In the genomic region with DNA sequence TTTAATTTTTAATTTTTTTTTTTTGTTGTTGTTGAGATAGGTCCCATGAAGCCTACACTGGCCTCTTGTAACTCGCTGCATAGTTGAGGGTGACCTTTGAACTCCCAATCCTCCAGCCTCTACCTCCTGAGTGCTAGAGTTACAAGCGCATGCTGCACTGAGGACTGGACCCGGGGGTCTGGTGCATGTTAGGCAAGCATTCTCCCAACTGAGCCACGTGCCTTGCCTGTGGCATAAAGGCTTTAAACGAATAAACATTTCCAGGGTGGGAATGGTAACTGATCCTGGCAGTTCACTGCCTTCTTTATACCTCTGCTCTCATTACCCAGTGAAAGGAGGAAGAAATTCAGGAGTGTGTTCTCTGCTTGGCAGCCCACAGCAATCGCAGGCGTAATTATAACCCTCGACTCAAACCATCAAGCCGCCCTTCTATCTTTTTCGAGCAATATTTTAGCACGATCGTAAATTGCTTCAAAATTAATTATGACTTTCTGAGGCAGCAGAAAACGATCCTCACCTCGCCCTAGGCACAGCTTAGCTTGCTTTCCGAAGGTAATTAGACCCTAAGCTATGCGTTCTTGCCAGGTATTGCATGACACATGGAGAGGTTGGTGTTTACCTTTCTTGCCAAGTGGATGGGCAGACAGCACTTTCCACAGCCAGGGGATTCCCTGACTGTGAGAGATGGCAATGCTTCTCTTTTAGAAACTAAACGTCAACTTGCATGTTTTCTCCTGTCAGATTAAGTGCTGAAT, we compare ENCODE assay signal across 14 mouse cellular contexts.
DNase-seq lines count a peak whose midpoint lies in the region; ATAC-seq and TF ChIP-seq lines count a peak whose summit lies in the region.
"Had no signal": no experiment of that assay in that cellular context is flagged by ENCODE, and none has a peak within 500 bp of the region (broad histone marks: within the 10 kb centered on the region; RNA-seq: fewer than 3 reads in every experiment).

No protein-coding gene starts in this region.

- no peaks in the 10 kb centered on the region for H3K9me3 ChIP-seq in forebrain, postnatal 0 days (ENCODE audit: low read length)
- no peaks in the 10 kb centered on the region for H3K9me3 ChIP-seq in forebrain, embryonic 11.5 days (ENCODE audit: control insufficient read depth, low read length)
- no peaks in the 10 kb centered on the region for H3K9me3 ChIP-seq in kidney, postnatal 0 days (replicated peaks; ENCODE audit: low read length)
- no peaks in the 10 kb centered on the region for H3K9me3 ChIP-seq in embryonic facial prominence, embryonic 11.5 days (replicated peaks; ENCODE audit: control insufficient read depth, low read length)
- H3K9me3 ChIP-seq in limb, embryonic 14.5 days (ENCODE audit: control insufficient read depth, low read length) = no peaks in the 10 kb centered on the region
- H3K9me3 ChIP-seq in intestine, embryonic 15.5 days = no peaks in the 10 kb centered on the region
- H3K9me3 ChIP-seq: heart, embryonic 15.5 days; megakaryocyte, embryonic 14.5 days had no signal

- ATAC-seq in forebrain, postnatal 0 days = peak; percentile 32; the same call in 1 of the 2 replicates
- no peak for ATAC-seq in forebrain, embryonic 11.5 days (replicated peaks; ENCODE audit: low FRiP score)
- no peak; the same call in 1 of the 2 replicates for ATAC-seq in kidney, postnatal 0 days (replicated peaks; ENCODE audit: low FRiP score, low read depth)
- peak; percentile 74; the same call in 1 of the 2 replicates for ATAC-seq in embryonic facial prominence, embryonic 11.5 days (replicated peaks; ENCODE audit: insufficient number of reproducible peaks, low FRiP score, low TSS enrichment, low read depth)
- peak; percentile 47; the same call in 1 of the 2 replicates for ATAC-seq in limb, embryonic 14.5 days (ENCODE audit: low FRiP score, low read depth)
- ATAC-seq in megakaryocyte, adult 5-6 weeks (ENCODE audit: poor library complexity, severe bottlenecking) = no peak
- no peak for ATAC-seq in intestine, embryonic 15.5 days

- peak; percentile 26 for DNase-seq in forebrain, postnatal 0 days
- no peak for DNase-seq in forebrain, embryonic 11.5 days (ENCODE audit: low spot score)
- peak; percentile 71 for DNase-seq in kidney, postnatal 0 days (ENCODE audit: low spot score)
- no peak for DNase-seq in kidney, adult 8-10 months
- peak; percentile 79 for DNase-seq in embryonic facial prominence, embryonic 11.5 days (ENCODE audit: low spot score)
- DNase-seq in limb, embryonic 14.5 days (ENCODE audit: low spot score) = no peak
- DNase-seq: adrenal gland, adult 8-10 months; B cell, adult 2 months; cerebellum, adult 9-11 months; lung, embryonic 14.5 days had no signal

- no peak for TF ChIP-seq CTCF in forebrain, postnatal 0 days (IDR thresholded peaks at IDR 0.05; ENCODE audit: low read depth)
- no peak for TF ChIP-seq CTCF in kidney, postnatal 0 days (IDR thresholded peaks at IDR 0.05; ENCODE audit: low read depth)

- peaks cover 5% of the 10 kb centered on the region; the same call in 1 of the 2 replicates for H3K4me1 ChIP-seq in forebrain, postnatal 0 days (ENCODE audit: insufficient read depth)
- H3K4me1 ChIP-seq in forebrain, embryonic 11.5 days (replicated peaks; ENCODE audit: control insufficient read depth, insufficient read depth, low read length) = no peaks in the 10 kb centered on the region
- H3K4me1 ChIP-seq in kidney, postnatal 0 days (replicated peaks; ENCODE audit: insufficient read depth, low read length) = 0 out of 2 replicates have a peak, but pooled peaks cover 3% of the 10 kb centered on the region
- no peaks in the 10 kb centered on the region for H3K4me1 ChIP-seq in embryonic facial prominence, embryonic 11.5 days (ENCODE audit: control insufficient read depth, insufficient read depth, low read length)
- peaks cover 10% of the 10 kb centered on the region for H3K4me1 ChIP-seq in limb, embryonic 14.5 days (ENCODE audit: control insufficient read depth, insufficient read depth, low read length)
- no peaks in the 10 kb centered on the region for H3K4me1 ChIP-seq in intestine, embryonic 15.5 days (replicated peaks)
- H3K4me1 ChIP-seq: heart, embryonic 15.5 days; megakaryocyte, embryonic 14.5 days had no signal

- no peak overlapping the region for H3K27ac ChIP-seq in forebrain, postnatal 0 days (ENCODE audit: low read depth, low read length)
- no peak overlapping the region for H3K27ac ChIP-seq in forebrain, embryonic 11.5 days (ENCODE audit: low read depth, low read length)
- no peak overlapping the region for H3K27ac ChIP-seq in kidney, postnatal 0 days
- no peak overlapping the region for H3K27ac ChIP-seq in embryonic facial prominence, embryonic 11.5 days (replicated peaks; ENCODE audit: low read depth, low read length)
- H3K27ac ChIP-seq in limb, embryonic 14.5 days (replicated peaks; ENCODE audit: low read depth, low read length) = no peak overlapping the region
- no peak overlapping the region for H3K27ac ChIP-seq in intestine, embryonic 15.5 days
- H3K27ac ChIP-seq: heart, embryonic 15.5 days had no signal

- no peak for TF ChIP-seq POLR2A in limb, embryonic 14.5 days (IDR thresholded peaks at IDR 0.05; ENCODE audit: borderline replicate concordance, extremely low read depth, insufficient read depth, insufficient read length)

- H3K27me3 ChIP-seq in forebrain, postnatal 0 days (ENCODE audit: insufficient read depth, low read length) = no peaks in the 10 kb centered on the region
- no peaks in the 10 kb centered on the region for H3K27me3 ChIP-seq in forebrain, embryonic 11.5 days (ENCODE audit: control insufficient read depth, insufficient read depth, low read length)
- H3K27me3 ChIP-seq in kidney, postnatal 0 days (ENCODE audit: insufficient read depth, low read length) = no peaks in the 10 kb centered on the region
- no peaks in the 10 kb centered on the region for H3K27me3 ChIP-seq in embryonic facial prominence, embryonic 11.5 days (ENCODE audit: control insufficient read depth, insufficient read depth, low read length)
- no peaks in the 10 kb centered on the region for H3K27me3 ChIP-seq in limb, embryonic 14.5 days (ENCODE audit: control insufficient read depth, insufficient read depth, low read length)
- no peaks in the 10 kb centered on the region for H3K27me3 ChIP-seq in intestine, embryonic 15.5 days (replicated peaks)
- H3K27me3 ChIP-seq: megakaryocyte, embryonic 14.5 days had no signal

- H3K36me3 ChIP-seq in forebrain, postnatal 0 days (ENCODE audit: insufficient read depth) = no peaks in the 10 kb centered on the region
- H3K36me3 ChIP-seq in forebrain, embryonic 11.5 days (ENCODE audit: control insufficient read depth, insufficient read depth, low read length) = no peaks in the 10 kb centered on the region
- H3K36me3 ChIP-seq in kidney, postnatal 0 days (ENCODE audit: insufficient read depth, low read length) = no peaks in the 10 kb centered on the region
- H3K36me3 ChIP-seq in embryonic facial prominence, embryonic 11.5 days (replicated peaks; ENCODE audit: control insufficient read depth, insufficient read depth, low read depth, low read length) = no peaks in the 10 kb centered on the region
- H3K36me3 ChIP-seq in limb, embryonic 14.5 days (ENCODE audit: control insufficient read depth, insufficient read depth, low read length) = peaks cover 8% of the 10 kb centered on the region
- no peaks in the 10 kb centered on the region for H3K36me3 ChIP-seq in intestine, embryonic 15.5 days
- H3K36me3 ChIP-seq: heart, embryonic 15.5 days had no signal

- H3K4me3 ChIP-seq in forebrain, postnatal 0 days (ENCODE audit: low read depth, low read length) = no peak overlapping the region
- no peak overlapping the region for H3K4me3 ChIP-seq in forebrain, embryonic 11.5 days (ENCODE audit: low read depth, low read length)
- no peak overlapping the region for H3K4me3 ChIP-seq in kidney, postnatal 0 days (replicated peaks; ENCODE audit: low read depth, low read length)
- H3K4me3 ChIP-seq in embryonic facial prominence, embryonic 11.5 days (ENCODE audit: low read depth, low read length) = no peak overlapping the region
- H3K4me3 ChIP-seq in limb, embryonic 14.5 days (replicated peaks; ENCODE audit: low read length) = no peak overlapping the region
- H3K4me3 ChIP-seq in intestine, embryonic 15.5 days (replicated peaks) = no peak overlapping the region
- H3K4me3 ChIP-seq: heart, embryonic 15.5 days; megakaryocyte, embryonic 14.5 days had no signal

- no peak overlapping the region for H3K4me2 ChIP-seq in forebrain, postnatal 0 days (ENCODE audit: low read depth)
- H3K4me2 ChIP-seq in forebrain, embryonic 11.5 days (ENCODE audit: low read depth, low read length, severe bottlenecking) = no peak overlapping the region
- no peak overlapping the region for H3K4me2 ChIP-seq in kidney, postnatal 0 days (ENCODE audit: low read length)
- no peak overlapping the region for H3K4me2 ChIP-seq in embryonic facial prominence, embryonic 11.5 days (ENCODE audit: low read depth, low read length)
- H3K4me2 ChIP-seq in limb, embryonic 14.5 days (replicated peaks; ENCODE audit: low read depth, low read length, severe bottlenecking) = no peak overlapping the region
- no peak overlapping the region for H3K4me2 ChIP-seq in intestine, embryonic 15.5 days (replicated peaks)
- H3K4me2 ChIP-seq: heart, embryonic 15.5 days; lung, embryonic 14.5 days had no signal

- no peak overlapping the region for H3K9ac ChIP-seq in forebrain, postnatal 0 days
- no peak overlapping the region for H3K9ac ChIP-seq in forebrain, embryonic 11.5 days (ENCODE audit: low read length)
- H3K9ac ChIP-seq in kidney, postnatal 0 days (ENCODE audit: low read depth, low read length) = no peak overlapping the region
- no peak overlapping the region for H3K9ac ChIP-seq in embryonic facial prominence, embryonic 11.5 days (replicated peaks; ENCODE audit: low read length)
- no peak overlapping the region for H3K9ac ChIP-seq in limb, embryonic 14.5 days (ENCODE audit: low read depth, low read length, severe bottlenecking)
- H3K9ac ChIP-seq in intestine, embryonic 15.5 days = no peak overlapping the region
- H3K9ac ChIP-seq: heart, embryonic 15.5 days; lung, embryonic 14.5 days had no signal

- WGBS in forebrain, postnatal 0 days = 53% methylated on average over 17 of the region's 17 CpGs
- WGBS in forebrain, embryonic 11.5 days = 77% methylated on average over 17 of the region's 17 CpGs
- 36% methylated on average over 17 of the region's 17 CpGs for WGBS in kidney, postnatal 0 days
- 42% methylated on average over 17 of the region's 17 CpGs for WGBS in embryonic facial prominence, embryonic 11.5 days
- 24% methylated on average over 17 of the region's 17 CpGs for WGBS in limb, embryonic 14.5 days
- 55% methylated on average over 17 of the region's 17 CpGs for WGBS in intestine, embryonic 15.5 days

Comparison
In these comparisons a context has a peak if more than half of its experiments do, and no peak if none do; other contexts are left out.
1. ATAC-seq: peak in forebrain, postnatal 0 days (single experiment), embryonic facial prominence, embryonic 11.5 days (single experiment) and limb, embryonic 14.5 days (single experiment); none in forebrain, embryonic 11.5 days (single experiment), kidney, postnatal 0 days (single experiment), megakaryocyte, adult 5-6 weeks (single experiment) and intestine, embryonic 15.5 days (single experiment).
2. DNase-seq: peak in forebrain, postnatal 0 days (single experiment), kidney, postnatal 0 days (single experiment) and embryonic facial prominence, embryonic 11.5 days (single experiment); none in forebrain, embryonic 11.5 days (single experiment), kidney, adult 8-10 months (0 of 2) and limb, embryonic 14.5 days (single experiment).